Mouse (Mus musculus) right cerebral cortex, postnatal 10 days (tissue): ENCODE results near the gene Tpcn2.

Source experiments
- DNase-seq, 2 experiments: peaks; one replicate each; pipeline ENCODE4 v3.0.0; 2021; ENCODE audit warnings: low spot score in 2 of 2

Gene Tpcn2

DNA sequence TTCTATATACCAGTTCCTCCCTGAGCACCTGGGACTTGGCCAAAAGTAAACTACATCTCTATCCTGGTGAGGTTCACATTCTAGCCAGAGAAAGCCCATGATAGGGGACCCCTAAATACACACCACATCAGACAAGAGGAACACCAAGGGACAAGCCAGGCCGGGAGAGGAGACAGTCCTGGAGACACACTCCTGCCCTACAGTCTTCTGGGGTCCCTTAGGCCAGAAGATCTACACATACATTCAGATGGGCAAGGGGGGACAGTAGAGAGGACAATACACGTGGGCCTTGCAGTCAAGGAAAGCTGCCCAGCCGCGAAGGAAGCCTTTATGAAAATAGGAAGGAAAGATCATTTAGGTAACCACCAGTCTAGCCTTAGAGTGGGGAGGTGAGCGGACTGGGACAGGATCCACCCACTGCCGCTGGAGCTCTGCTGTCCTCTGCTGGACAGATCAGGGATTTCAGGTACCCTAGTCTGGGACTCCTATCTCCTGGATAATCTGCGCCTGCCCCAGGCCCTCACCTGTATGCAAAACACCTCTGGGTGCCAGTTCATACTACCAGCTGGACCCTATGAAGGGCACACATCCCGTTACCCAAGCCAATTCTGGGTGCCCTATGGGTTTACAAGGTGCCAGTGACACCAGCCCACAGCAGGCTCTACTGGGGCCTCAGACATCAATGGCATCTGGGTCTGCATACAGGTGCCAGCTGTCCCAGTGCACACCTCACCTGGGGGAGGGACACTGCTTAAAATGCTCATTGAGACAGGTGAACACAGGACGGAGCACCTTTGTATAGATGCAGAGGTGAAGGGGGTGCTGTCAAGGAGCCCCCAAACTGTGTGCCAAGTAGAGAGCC is 40.7 kb downstream of the Tpcn2 start:
- DNase-seq, result peak; percentile 62 to 83

DNA sequence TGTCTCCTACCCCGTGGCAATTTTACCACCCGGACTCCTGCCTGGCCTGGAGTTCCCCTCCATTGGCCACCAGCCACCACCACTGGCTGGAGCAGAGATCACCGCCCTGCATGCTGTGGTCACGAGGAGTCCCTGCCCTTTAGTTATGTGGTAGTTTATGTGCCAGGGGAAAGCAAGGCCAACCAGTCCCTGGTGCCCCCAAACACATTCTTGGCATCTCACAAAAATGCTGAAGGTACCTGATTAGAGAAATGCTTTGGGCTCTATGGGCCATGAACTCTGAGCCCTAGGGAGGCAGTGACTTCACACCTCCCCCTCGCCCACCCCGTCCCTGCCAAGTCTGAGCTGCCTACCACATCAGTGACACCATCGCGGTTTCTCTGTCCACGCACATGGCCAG is 41.8 kb downstream of the Tpcn2 start:
- DNase-seq, result no peak

- no peak for DNase-seq
These were observed 42.9 kb downstream of the Tpcn2 start for GRCm38 (mm10) chr7:145240929-145241328.

DNA sequence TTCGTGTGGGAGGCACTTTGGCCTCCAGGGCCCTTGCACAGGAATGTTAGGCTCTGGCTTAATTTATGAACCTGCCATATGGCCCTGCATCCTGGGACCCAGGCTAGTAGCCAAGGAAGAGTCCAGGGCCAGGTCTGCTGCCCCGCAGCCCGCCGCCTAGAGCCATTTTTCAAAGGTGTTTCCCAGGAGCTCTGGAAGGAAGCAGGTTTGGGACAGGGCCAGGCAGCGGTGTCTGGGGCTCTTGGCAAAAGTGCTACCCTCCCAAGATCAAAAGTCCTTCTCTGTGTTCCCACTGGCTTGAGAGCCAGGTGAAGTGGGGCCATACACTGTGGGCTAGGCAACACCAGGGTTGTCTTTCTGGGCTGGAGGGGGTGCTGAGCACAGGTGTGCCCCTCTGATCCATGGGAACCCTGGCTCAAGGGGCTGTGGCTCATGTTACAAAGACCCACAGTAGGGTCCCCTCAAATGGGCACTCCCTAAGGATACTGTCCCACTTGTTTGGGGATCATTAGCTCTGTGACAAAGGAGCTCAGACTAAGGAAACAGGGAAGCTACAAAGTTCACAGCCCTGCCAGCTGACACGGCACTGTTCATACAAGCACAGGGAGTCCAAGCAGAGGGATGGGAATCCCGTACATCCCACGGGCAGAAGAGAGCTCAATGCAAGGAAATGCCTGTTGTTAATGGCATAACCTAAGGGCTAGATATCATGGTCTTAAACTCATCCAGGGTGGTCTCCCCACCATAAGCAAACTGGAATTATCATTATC is 43.9 kb downstream of the Tpcn2 start:
- DNase-seq, result no peak

DNA sequence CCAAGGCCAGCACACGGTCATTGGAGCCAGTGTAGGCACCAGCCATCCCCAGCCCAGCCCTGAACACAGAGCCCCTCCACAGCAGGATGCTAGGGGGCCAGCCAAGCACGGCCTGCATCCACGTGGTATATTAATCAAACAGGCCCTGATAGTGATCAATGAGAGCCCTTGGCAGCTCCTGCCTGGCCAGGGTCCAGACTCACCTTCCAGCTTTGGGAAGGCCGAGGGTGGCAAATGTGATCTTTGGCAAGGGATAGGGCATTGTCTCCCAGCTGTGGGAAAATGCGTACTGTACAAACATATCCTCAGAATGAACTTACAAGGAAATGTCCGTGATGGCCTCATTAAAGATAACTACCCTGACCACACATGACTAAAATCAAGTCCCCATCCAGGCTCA is 44.7 kb downstream of the Tpcn2 start:
- no peak for DNase-seq

DNA sequence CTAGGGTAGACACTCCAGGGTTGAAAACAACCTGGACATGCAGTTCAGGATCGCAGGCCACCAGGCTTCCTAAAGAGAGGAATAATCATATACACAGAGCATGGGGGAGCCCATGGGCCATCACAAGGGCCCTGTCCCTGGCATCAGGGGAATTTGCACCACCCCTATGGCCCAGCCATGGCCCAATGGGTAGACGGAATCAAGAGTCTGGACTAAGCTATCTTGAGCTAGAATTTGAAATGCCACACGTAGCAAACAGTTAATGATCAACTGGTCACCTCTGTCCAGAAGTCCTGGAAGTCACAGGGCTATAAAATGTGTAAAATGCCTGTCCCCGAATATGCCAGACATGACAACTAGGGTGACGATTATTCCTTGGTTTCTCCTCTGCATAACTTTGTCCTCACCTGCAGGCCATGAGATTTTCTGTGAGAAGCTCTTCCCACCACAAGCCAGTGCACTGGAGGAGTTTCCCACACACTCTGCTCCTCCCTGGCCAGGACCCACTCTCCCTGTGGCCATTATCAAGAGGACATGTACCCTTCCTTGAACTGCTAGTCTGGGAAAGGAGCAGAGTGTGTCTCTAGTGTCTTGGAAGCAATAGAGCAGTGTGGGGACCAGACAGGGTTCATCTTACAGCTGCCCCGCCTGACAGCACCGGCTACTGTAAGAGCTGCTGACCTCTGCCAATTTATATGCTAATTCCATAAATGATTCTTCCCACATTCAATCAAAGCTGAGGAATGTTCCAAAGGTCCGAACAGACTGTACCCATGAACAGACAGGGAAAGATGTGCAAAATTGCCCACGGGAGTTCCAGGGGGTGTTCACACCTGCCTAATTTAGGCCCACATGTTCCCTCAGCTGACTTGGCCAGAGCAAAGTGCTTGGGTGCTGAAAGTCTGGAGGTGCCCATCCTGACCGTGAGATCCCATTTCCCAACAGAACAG is 48.7 kb downstream of the Tpcn2 start:
- DNase-seq, result no peak

DNA sequence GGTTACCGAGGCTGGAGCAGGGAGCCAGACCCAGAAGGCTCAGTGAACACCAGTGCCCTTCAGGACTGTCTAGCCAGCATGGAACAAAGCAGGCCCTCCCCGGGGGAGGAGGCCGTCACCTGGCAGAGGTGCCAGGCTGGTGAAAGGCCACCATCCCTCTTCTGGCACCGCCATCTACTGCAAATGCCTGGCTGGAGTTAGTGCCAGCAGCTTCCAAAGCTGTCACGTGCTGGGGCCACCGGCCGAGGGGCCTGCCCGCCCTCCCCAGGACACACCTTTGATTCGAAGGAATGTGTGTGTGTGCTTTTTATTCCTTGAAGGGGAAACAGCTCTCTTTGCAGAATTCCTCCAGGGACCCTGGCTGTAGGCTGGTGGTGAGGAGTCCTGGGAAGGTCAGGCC is 52.2 kb downstream of the Tpcn2 start:
- DNase-seq, result no peak

DNA sequence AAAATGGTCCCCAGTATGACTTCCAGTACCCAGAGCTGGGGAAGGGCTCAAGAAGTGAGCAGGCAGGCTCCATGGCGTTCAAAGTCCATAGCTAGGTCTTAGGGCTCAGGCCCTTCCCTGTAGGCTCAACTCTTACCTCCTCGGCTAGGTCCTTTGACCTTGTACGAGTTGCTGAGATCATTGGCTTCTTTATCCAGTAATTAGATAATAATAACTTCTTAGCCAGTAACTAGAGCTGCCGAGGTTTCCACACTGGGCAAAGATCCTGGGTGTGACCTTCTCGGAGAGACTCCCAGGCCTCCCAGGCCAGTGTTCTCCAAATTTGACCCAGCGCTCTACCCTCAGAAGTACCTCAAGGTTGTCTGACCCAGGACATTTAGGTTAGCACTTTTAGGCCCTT is 57.2 kb downstream of the Tpcn2 start:
- no peak for DNase-seq

DNA sequence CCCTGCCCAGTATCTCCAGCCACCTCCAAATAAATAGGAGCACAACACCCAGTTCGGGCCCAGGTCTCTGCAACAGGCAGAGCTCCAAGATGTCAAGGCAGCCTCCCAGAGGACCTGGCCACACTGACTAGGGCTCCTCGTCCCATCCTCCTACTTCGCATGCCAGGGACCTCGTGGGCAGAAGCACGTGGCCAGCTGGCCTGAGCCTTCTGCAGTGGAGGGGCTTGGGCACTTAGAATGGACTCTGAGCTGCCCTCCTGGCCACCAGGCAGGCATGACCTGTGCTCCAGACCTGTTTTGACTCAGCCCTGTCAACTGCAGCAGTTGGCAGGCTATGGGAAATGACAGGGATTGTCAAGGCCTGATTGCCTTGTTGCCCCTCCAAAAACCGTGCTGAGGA is 58.2 kb downstream of the Tpcn2 start:
- no peak for DNase-seq

DNA sequence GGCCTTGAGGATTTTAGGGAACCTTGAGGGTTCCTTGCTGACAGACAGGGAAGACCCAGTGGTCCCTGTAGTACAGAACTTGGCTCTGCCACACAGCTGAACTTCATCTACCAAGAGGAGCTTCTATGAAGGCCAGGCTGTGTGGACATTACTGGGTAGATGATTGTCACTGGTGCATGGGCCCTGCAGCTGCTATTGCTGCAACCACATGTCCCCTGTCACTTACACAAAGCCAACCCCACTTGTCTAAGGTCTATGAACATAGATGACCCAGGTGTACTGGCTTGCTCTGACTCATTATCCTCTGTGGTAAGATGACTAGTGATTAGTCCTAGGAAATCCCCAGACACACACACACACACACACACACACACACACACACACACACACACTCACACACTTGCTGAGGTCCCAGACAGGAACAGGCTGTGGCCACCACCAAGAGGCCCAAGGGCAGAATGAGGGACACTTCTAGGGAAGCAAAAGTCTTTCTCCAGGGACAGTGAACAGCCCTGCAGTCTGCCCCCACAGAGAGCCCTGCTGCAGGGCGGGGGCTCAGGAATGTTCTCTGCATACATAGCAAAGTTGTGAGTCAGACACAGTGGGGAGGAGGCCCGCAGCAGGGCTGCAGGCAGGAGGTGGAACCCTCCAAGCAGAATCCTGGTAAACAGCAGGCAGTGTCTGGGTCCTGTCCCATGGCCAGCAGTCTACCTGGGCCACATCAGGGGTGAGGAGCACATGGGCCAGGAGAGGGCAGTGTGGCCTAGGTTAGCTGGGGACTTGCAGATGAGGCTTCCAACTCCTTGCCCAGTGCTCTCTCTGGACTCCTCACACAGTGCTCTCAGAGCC is 61.7 kb downstream of the Tpcn2 start:
- no peak for DNase-seq

- no peak for DNase-seq
These were observed 62.5 kb downstream of the Tpcn2 start for GRCm38 (mm10) chr7:145221346-145221745.

- peak; percentile 51 to 54 for DNase-seq
These were observed 64.4 kb downstream of the Tpcn2 start for GRCm38 (mm10) chr7:145219420-145219831.

DNA sequence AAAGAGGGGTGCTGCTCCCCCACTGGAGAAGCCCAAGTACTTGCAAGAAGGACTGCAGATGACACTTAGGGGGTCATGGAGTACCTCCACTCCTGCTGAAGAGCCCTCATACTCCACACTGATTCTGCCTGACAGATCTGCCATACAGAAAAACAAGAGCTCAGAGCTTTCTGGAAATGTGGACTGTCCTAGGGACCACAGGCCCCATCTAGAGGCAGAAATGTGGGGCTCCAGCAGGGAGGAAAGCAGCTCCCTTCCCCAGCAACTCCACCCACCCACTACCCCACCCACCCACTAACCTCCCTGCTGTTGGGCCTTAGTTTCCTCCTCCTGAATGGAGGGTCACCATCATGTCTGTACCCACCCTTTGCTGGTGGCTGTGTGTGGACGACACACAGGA is 67.2 kb downstream of the Tpcn2 start:
- no peak for DNase-seq

DNA sequence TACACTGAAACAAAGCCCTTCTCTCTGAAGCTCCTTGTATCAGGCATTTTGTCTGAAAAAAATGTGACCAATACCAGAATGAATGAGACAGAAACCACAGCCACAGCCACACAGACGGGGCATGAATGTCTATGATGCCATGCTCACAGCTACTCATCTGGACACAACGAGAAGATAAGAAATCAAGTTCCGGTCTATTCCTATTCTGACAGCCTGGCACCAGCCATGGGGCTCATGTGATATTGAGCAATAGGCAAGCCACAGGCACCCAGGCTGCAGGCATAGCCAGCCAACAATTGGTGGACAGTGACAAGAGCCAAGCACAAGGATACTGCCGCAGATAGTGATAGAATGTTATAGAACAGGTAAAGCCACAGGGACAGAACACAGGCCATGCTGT is 68.3 kb downstream of the Tpcn2 start:
- DNase-seq, result no peak

DNA sequence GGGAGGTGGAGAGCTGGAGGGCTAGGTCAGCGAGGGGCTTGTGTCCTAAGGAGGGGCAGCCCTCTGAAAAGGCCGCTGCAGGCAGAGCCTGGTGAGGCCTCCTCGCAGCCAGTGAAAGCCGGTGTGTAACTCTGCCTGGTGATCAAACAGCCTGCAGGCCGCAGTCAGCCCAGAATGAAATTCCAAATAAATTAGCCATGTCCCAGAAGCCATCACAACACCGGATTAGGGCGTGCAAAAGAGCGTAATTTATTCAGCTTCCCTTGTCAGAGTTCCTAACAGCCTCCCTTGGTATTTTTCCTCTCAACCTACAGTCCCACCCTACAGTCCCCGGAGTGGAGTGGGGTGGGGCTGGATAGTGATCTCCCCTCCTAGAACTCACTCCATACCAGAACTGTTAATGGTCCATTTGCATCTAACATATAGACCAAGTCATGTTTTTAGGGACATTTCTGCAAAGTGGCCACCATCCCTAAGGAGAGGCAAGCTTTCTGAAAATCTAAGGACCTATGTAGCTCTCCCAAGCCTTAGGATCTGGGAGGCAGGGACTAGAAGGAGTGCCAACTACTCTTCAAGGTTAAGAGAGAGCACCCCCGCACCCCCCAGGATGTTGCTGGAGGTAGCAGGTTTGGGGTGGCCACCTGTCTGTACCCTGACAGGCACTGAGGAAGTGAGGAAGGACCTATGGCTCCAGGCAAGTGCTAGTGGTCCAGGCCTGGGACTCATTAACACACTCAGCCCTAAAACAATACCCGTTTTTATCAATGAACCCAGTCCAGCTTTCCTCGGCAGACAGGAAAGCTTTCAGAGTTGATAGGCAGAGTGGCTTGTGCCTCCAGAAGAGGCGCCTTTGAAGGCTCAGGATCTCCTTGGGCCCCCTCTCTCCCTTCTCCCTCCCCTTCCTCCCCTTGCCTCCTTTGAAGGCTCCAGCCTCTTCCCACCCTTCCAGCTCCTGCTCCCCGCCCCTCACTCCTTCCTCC is 71.8 kb downstream of the Tpcn2 start:
- no peak for DNase-seq

- no peak for DNase-seq
These were observed 73.2 kb downstream of the Tpcn2 start for GRCm38 (mm10) chr7:145210477-145211070.

- no peak for DNase-seq
These were observed 75.8 kb downstream of the Tpcn2 start, which contains the start of gene 1810010D01Rik for GRCm38 (mm10) chr7:145208006-145208405. TSS of gene 1810010D01Rik (minus strand) at chr7:145208119.

GRCm38 (mm10) chr7:145206801-145207200 is 77.0 kb downstream of the Tpcn2 start:
- DNase-seq, result no peak

DNA sequence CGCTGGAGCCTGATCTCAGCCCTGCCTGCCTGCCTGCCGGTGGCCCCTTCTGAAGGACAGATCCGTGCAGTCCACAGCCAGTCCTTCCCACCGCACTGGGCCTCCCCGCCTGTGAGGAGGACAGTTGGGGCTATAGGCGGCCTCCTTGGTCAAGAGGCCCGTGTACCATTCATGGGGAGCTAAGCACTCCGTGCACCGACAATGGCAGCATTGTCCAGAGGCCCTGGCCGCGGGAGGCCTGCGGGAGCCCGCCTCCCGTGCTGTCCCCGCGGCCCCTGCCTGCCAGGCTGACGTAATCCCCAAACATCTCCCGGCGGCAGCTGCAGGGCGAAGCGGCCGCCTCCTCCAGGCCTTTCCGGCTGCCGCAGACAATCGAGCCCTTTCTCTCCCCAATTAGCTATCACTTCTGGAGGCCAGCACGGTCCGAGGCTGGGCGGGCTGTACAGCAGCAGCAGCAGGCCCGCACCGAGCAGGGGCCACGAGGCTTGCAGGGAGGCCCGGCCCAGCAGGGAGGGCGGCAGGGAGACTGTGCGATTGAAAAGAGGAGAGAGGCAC is 77.7 kb downstream of the Tpcn2 start:
- peak; percentile 83 to 85 for DNase-seq
